Mouse (Mus musculus) G1E (cell line): ENCODE measurements around the gene Grik4. TPM values are rescaled to one million over a fixed set of nuclear protein-coding genes. Genes with fewer than 3 reads are reported as not detected.

Source experiments
- ATAC-seq: 2 replicates; pipeline ENCODE4 v1.8.0; 2016; ENCODE audit warnings: mild to moderate bottlenecking; ENCODE audit not compliant: insufficient number of reproducible peaks, poor library complexity, low FRiP score, severe bottlenecking; ENCODE audit errors: extremely low read depth
- DNase-seq: peaks from one replicate; pipeline ENCODE4 v3.0.0; 2012; ENCODE audit warnings: low spot score
- H3K27me3 ChIP-seq: 2 replicates; pipeline ENCODE4 v1.6.1; 2012; ENCODE audit warnings: mild to moderate bottlenecking, low read length, inconsistent platforms; ENCODE audit not compliant: insufficient read depth
- H3K36me3 ChIP-seq: replicated peaks from 2 replicates; pipeline ENCODE3; 2012; ENCODE audit warnings: mild to moderate bottlenecking, inconsistent platforms
- H3K4me1 ChIP-seq: 2 replicates; pipeline ENCODE4 v1.6.1; 2012; ENCODE audit warnings: low read depth, low read length, inconsistent platforms, mixed read lengths; ENCODE audit not compliant: insufficient read depth
- H3K4me3 ChIP-seq: 2 replicates; pipeline ENCODE4 v1.5.1; 2012; ENCODE audit warnings: low read depth, mild to moderate bottlenecking, inconsistent platforms, low read length, moderate library complexity, mixed read lengths
- H3K9me3 ChIP-seq: replicated peaks from 2 replicates; pipeline ENCODE4 v1.6.1; 2012; ENCODE audit warnings: inconsistent platforms
- CTCF ChIP-seq: IDR thresholded peaks from 2 replicates; pipeline ENCODE4 v1.5.1; 2012; ENCODE audit warnings: low read depth, low read length, inconsistent platforms, mixed read lengths
- GATA1 ChIP-seq: IDR thresholded peaks from 2 replicates; pipeline ENCODE4 v1.6.1; 2012; ENCODE audit warnings: borderline replicate concordance, low read length, inconsistent platforms, mixed read lengths
- GATA2 ChIP-seq: IDR thresholded peaks from 2 replicates; pipeline ENCODE4 v1.6.1; 2012; ENCODE audit warnings: low read depth, low read length, inconsistent platforms, borderline replicate concordance
- POLR2AphosphoS5 ChIP-seq: IDR thresholded peaks from 2 replicates; pipeline ENCODE4 v1.6.1; 2012; ENCODE audit warnings: low read depth, low read length, inconsistent platforms; ENCODE audit not compliant: insufficient replicate concordance
- TAL1 ChIP-seq: conservative IDR thresholded peaks from 2 replicates; pipeline ENCODE4 v1.6.1; 2012; ENCODE audit warnings: low read depth, low read length, inconsistent platforms, mixed read lengths
- polyA plus RNA-seq: library from polyadenylated mRNA; stranded (reverse); fragments of >175 nt; gene quantifications from 2 replicates; pipeline ENCODE4 v1.2.3, GENCODE M21; 2012
- total RNA-seq, 2 experiments: library from RNA; stranded (forward) in 1 of 2; stranded (reverse) in 1 of 2; fragments of 200-1000 nt in 1 of 2; fragments of >200 nt in 1 of 2; fragmentation: Nextera tagmentation in 1 of 2; gene quantifications; 2 replicates each; pipeline ENCODE4 v1.2.3; 2014 to 2017

The Grik4 gene
- total and polyA plus RNA-seq, 3 experiments = under 0.01 TPM; not detected in 2

GRCm38 (mm10) chr9:42468360-42468759 is 475.9 kb downstream of the Grik4 start:
- Histone ChIP-seq H3K9me3 (no peaks in the 10 kb centered on the region), H3K4me1 (peaks cover 68% of the 10 kb centered on the region)
- no peak for DNase-seq

More at GRCm38 (mm10) chr9:42468360-42468759, 475.9 kb downstream of the Grik4 start:
- Histone ChIP-seq H3K4me3 (no peak overlapping the region), H3K36me3 (peaks cover 63% of the 10 kb centered on the region), H3K27me3 (no peaks in the 10 kb centered on the region)
- no peak for ATAC-seq
- TF ChIP-seq GATA1 (no peak), CTCF (no peak), TAL1 (no peak), POLR2AphosphoS5 (no peak), GATA2 (no peak)

Other genes starting within 250 kb of the Grik4 start
- 58.7 and 76.3 TPM in 2 replicates for gene Arhgef12, start 162.7 kb upstream of the Grik4 start, total RNA-seq (2014; fragmentation: Nextera tagmentation)
- 47.8 and 53.3 TPM in 2 replicates for gene Arhgef12, start 162.7 kb upstream of the Grik4 start, total RNA-seq (2017)
- gene Arhgef12, start 162.7 kb upstream of the Grik4 start, polyA plus RNA-seq = 4.2 and 5.9 TPM in 2 replicates
- gene Tmem136, start 172.1 kb upstream of the Grik4 start, total RNA-seq (2014; fragmentation: Nextera tagmentation) = 11.4 and 12.5 TPM in 2 replicates
- gene Tmem136, start 172.1 kb upstream of the Grik4 start, total RNA-seq (2017) = 1.1 and 2.0 TPM in 2 replicates
- gene Tmem136, start 172.1 kb upstream of the Grik4 start, polyA plus RNA-seq = 0.39 and 0.48 TPM in 2 replicates